Mouse (Mus musculus): ENCODE data around the gene Tm2d3.

GRCm38 (mm10) chr7:65747990-65748955 is 57.3 kb downstream of the Tm2d3 start:
- no peak for TF ChIP-seq ZKSCAN1 (IDR thresholded peaks at IDR 0.05; ENCODE audit: borderline replicate concordance, low read depth, low read length)
- TF ChIP-seq POLR2A (IDR thresholded peaks at IDR 0.05; ENCODE audit: low read depth, low read length): no peak
- TF ChIP-seq E2F4 (IDR thresholded peaks at IDR 0.05; ENCODE audit: insufficient replicate concordance, low read depth, low read length): no peak
- no peak for TF ChIP-seq RCOR1 (conservative IDR thresholded peaks at IDR 0.05; ENCODE audit: low read depth, low read length)
- TF ChIP-seq UBTF (IDR thresholded peaks at IDR 0.05; ENCODE audit: low read depth, low read length): no peak
- TF ChIP-seq GABPA (IDR thresholded peaks at IDR 0.05; ENCODE audit: insufficient replicate concordance, low read depth, low read length): no peak
- TF ChIP-seq CTCF (conservative IDR thresholded peaks at IDR 0.05 in 1 of 2, IDR thresholded peaks at IDR 0.05 in 1 of 2; ENCODE audit: low read depth in 2 of 2, low read length in 2 of 2): no peak
- TF ChIP-seq ZC3H11A (IDR thresholded peaks at IDR 0.05; ENCODE audit: low read depth, low read length): no peak
- no peak for TF ChIP-seq ELF1 (IDR thresholded peaks at IDR 0.05; ENCODE audit: low read depth, low read length)
- TF ChIP-seq TCF12 (IDR thresholded peaks at IDR 0.05; ENCODE audit: low read depth, low read length): no peak

Measured in CH12.LX (cell line).